Mouse (Mus musculus) small intestine, adult 2 months (tissue): ENCODE measurements around the gene Lrrc4c.

ENCODE experiments used
- CTCF ChIP-seq: fragments of 200-500 bp; IDR thresholded peaks from 2 replicates; pipeline ENCODE4 v1.5.1; 2012; ENCODE audit warnings: low read depth, mild to moderate bottlenecking, control low read depth, inconsistent platforms, low read length, moderate library complexity, mixed read lengths; ENCODE audit not compliant: insufficient replicate concordance, insufficient read length; ENCODE audit errors: extremely low read depth
- POLR2A ChIP-seq: fragments of 200-500 bp; IDR thresholded peaks from 2 replicates; pipeline ENCODE4 v1.6.1; 2012; ENCODE audit warnings: low read depth, mild to moderate bottlenecking, control low read depth, inconsistent platforms, low read length, moderate library complexity

DNA sequence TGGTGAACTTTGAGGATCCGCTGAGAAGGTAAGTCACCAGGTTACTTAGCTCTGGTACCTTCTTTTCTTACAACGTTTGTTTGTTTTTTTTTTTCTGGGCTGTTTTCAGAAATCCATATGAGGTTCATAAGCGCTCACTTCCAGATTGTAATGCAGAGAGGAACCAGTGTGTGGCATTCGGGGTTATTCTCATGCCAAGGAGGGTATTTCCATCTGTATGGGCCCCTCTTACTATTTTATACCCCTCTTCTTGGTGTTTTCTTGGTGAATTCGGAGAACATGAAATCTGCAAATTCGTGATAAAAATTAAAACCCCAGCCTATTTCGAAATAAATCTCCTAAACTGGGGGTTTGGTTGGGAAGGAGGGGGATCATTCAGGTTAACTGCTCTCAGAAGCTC, 587 bp downstream of the Lrrc4c start:
- TF ChIP-seq CTCF = no peak
- TF ChIP-seq POLR2A = no peak
